Mouse (Mus musculus) midbrain, postnatal 0 days (tissue): ENCODE measurements at regions not wholly inside any gene's neighbourhood (a gene's known extent, or its start where the extent isn't known, plus 50 kb on each side); places are given as distances from the start of the nearest gene placed in this dataset.

Experiments
- ATAC-seq: fragments of 200-750 bp; cut with Nextera tagmentation; 2 replicates; pipeline ENCODE4 v1.8.0; 2017; ENCODE audit warnings: moderate number of reproducible peaks, mild to moderate bottlenecking, moderate TSS enrichment, moderate library complexity; ENCODE audit not compliant: low FRiP score
- DNase-seq: peaks from one replicate; pipeline ENCODE4 v3.0.0-alpha.2; 2015; ENCODE audit warnings: low spot score
- H3K27ac ChIP-seq: fragments of 300-500 bp; sonication (generic); 2 replicates; pipeline ENCODE4 v1.5.1; 2014; ENCODE audit warnings: low read depth, mild to moderate bottlenecking, low read length, mixed read lengths
- H3K27me3 ChIP-seq: fragments of 300-500 bp; sonication (generic); 2 replicates; pipeline ENCODE4 v1.6.1; 2014; ENCODE audit warnings: low read length, control low read depth, mixed read lengths; ENCODE audit not compliant: insufficient read depth
- H3K36me3 ChIP-seq: fragments of 300-500 bp; sonication (generic); 2 replicates; pipeline ENCODE4 v1.6.1; 2014; ENCODE audit warnings: low read length, control low read depth, mixed read lengths; ENCODE audit not compliant: insufficient read depth
- H3K4me1 ChIP-seq: fragments of 300-500 bp; sonication (generic); 2 replicates; pipeline ENCODE4 v1.6.1; 2014; ENCODE audit warnings: mild to moderate bottlenecking, control low read depth, antibody characterized with exemption, low read length, mixed read lengths; ENCODE audit not compliant: insufficient read depth
- H3K4me2 ChIP-seq: fragments of 300-500 bp; sonication (generic); 2 replicates; pipeline ENCODE4 v1.6.1; 2014; ENCODE audit warnings: low read depth, mild to moderate bottlenecking, low read length, mixed read lengths; ENCODE audit not compliant: poor library complexity, severe bottlenecking
- H3K4me3 ChIP-seq: fragments of 300-500 bp; sonication (generic); 2 replicates; pipeline ENCODE4 v1.5.1; 2014; ENCODE audit warnings: low read depth, mild to moderate bottlenecking, low read length, moderate library complexity
- H3K9ac ChIP-seq: fragments of 300-500 bp; sonication (generic); replicated peaks from 2 replicates; pipeline ENCODE4 v1.6.1; 2014; ENCODE audit warnings: mild to moderate bottlenecking, low read length, moderate library complexity, mixed read lengths; ENCODE audit not compliant: poor library complexity, severe bottlenecking
- H3K9me3 ChIP-seq: fragments of 300-500 bp; sonication (generic); 2 replicates; pipeline ENCODE4 v1.6.1; 2016; ENCODE audit warnings: low read length, control low read depth
- CTCF ChIP-seq: IDR thresholded peaks from 2 replicates; pipeline ENCODE4 v1.5.1; 2016; ENCODE audit warnings: antibody characterized with exemption, mild to moderate bottlenecking
- whole genome bisulfite sequencing: fragments of 180-500 bp; shearing (Covaris S2); extraction: QIAGEN DNeasy Blood & Tissue Kit; methylation state at CpG from one replicate; pipeline ENCODE4 v1.1.7; 2014; 5-methylcytosine and 5-hydroxymethylcytosine counted together

GRCm38 (mm10) chr12:69495776-69496175, 87.1 kb downstream of the Vcpkmt start:
- Histone ChIP-seq H3K9me3 (no peaks in the 10 kb centered on the region), H3K4me2 (no peak overlapping the region), H3K9ac (no peak overlapping the region), H3K4me3 (no peak overlapping the region), H3K36me3 (no peaks in the 10 kb centered on the region), H3K4me1 (no peaks in the 10 kb centered on the region), H3K27me3 (no peaks in the 10 kb centered on the region), H3K27ac (no peak overlapping the region)
- DNase-seq (no peak), ATAC-seq (no peak)
- no peak for TF ChIP-seq CTCF
- WGBS, result 87% methylated on average over 5 of the region's 5 CpGs

- no peak for TF ChIP-seq CTCF
- 72% methylated on average over 8 of the region's 8 CpGs for WGBS
- Histone ChIP-seq H3K4me3 (no peak overlapping the region), H3K4me1 (no peaks in the 10 kb centered on the region), H3K9me3 (no peaks in the 10 kb centered on the region), H3K9ac (no peak overlapping the region), H3K27me3 (no peaks in the 10 kb centered on the region), H3K4me2 (no peak overlapping the region), H3K36me3 (no peaks in the 10 kb centered on the region), H3K27ac (no peak overlapping the region)
- DNase-seq (peak; percentile 25), ATAC-seq (no peak)
These were observed 88.2 kb downstream of the Vcpkmt start for GRCm38 (mm10) chr12:69494648-69495047.

DNA sequence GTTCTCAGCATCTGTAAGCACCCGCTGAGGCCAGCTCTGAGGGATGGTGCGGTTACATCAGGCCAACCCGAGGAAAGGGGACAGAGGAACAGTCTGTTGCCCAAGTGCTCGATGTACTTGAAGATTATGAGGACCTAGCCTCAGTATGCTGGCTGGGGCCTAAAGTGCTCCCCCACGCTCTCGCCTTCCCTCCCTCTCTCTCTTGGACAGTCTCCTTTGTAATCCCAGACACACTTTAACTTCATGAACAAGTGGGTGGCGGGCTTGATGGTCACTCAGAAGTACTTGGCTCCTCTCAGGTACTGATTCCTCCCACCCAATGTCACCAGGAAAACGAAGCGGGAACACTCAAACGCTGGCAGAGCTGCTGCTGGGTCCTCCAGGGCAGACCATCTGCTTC, 93.1 kb downstream of the Vcpkmt start:
- DNase-seq (no peak), ATAC-seq (no peak)
- no peak overlapping the region for H3K9ac ChIP-seq
- H3K27ac ChIP-seq, result no peak overlapping the region
- no peak overlapping the region for H3K4me2 ChIP-seq
- H3K36me3 ChIP-seq, result no peaks in the 10 kb centered on the region
- H3K4me1 ChIP-seq, result no peaks in the 10 kb centered on the region
- no peaks in the 10 kb centered on the region for H3K27me3 ChIP-seq
- no peak for TF ChIP-seq CTCF
- 89% methylated on average over 10 of the region's 10 CpGs for WGBS
- H3K4me3 ChIP-seq, result no peak overlapping the region
- no peaks in the 10 kb centered on the region for H3K9me3 ChIP-seq

DNA sequence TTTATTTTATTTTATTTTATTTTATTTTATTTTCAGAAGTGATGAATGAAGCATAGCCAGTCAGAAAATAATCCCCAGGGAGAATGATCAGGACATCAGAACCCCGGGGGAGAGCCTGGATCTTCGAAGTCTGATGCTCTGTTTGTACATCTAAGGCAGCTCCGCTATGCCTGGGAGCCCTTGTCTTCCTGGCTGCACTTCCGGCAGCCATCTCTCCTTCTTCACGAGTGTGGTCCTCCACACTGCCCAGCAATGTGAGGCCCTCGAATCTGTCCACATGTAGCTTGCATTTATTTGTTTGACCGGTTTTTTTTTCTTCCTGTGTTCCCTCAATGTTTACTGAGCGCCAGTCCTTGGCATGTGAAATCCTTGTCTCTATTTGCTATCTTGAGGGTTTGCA, 95.9 kb downstream of the Vcpkmt start:
- Histone ChIP-seq H3K36me3 (no peaks in the 10 kb centered on the region), H3K4me1 (no peaks in the 10 kb centered on the region), H3K4me3 (no peak overlapping the region), H3K27ac (no peak overlapping the region), H3K9me3 (no peaks in the 10 kb centered on the region), H3K9ac (no peak overlapping the region), H3K27me3 (no peaks in the 10 kb centered on the region), H3K4me2 (no peak overlapping the region)
- 78% methylated on average over 8 of the region's 8 CpGs for WGBS
- ATAC-seq (no peak), DNase-seq (no peak)
- TF ChIP-seq CTCF, result no peak

DNA sequence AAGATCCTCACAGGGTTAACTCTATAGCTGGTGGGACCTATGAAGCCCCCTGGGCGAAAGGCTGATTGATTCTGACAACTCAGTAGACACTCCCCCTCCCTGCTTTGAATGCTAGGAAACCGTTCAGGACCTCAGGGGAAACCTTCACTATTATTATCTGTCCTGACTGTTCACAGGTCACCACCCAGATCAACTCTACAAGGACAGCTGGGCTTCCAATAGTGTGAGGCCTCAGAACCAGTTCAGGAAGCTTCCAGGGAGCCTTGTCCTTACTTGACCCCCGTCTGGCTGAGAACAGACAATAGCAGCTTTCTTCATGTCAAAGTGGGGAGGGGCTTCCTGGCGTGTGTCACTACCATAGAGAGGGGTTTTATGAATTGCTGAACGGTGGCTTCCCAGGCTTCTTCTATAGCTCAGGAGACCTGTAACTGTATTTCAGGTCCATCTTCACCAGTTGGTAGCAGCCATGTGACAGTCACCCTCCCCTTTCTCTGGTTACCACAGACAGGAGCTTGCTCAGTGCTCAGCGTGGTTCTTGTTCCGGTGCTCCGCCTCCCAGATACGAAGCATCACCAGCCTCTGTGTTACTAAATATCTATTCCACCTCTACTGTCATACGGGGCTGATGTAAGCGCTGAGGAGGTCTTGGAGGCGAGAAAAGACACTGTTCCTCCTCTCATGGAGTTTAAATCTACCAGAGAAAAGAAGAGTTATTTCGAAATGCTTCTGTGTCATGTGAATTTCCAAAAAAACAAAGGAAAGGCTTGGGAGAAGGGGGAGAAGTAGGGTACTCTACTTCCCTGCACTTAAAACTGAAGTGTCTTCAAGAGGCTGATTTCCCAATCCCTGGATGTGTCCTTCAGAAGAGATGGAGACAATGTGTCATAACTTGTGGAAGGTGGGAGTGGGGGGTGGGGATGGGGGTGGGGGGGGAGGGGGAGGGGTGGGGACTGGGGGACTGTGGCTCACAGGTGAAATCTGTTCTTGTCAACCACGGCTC, 96.9 kb downstream of the Vcpkmt start:
- H3K36me3 ChIP-seq, result no peaks in the 10 kb centered on the region
- TF ChIP-seq CTCF, result no peak
- H3K9me3 ChIP-seq, result no peaks in the 10 kb centered on the region
- peak; percentile 49 for DNase-seq
- H3K27me3 ChIP-seq, result no peaks in the 10 kb centered on the region
- ATAC-seq, result peak; percentile 62
- H3K9ac ChIP-seq, result no peak overlapping the region
- H3K4me3 ChIP-seq, result no peak overlapping the region
- H3K4me2 ChIP-seq, result peak overlapping the region; percentile 12; the same call in 1 of the 2 replicates
- no peak overlapping the region for H3K27ac ChIP-seq
- 28% methylated on average over 14 of the region's 14 CpGs for WGBS
- H3K4me1 ChIP-seq, result no peaks in the 10 kb centered on the region

DNA sequence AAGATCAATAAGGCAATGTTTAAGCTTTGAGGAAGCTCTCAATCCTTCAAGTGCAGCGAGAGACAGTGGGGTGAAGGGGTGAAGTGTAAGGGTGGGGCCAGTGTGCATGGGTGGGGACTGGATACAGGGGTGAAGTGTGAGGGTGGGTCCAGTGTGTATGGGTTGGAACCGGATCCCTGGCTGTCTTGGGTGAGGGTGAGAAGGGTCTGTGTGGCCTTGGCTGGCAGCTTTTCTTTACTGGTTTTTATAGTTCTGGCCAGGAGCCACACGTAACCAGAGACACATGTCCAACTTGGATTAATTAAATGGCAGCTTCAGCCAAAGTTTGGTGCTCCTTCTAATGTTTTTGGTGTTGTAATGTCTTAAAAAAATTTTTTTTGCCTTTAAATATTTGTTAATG, 101.4 kb downstream of the Vcpkmt start:
- TF ChIP-seq CTCF, result no peak
- no peaks in the 10 kb centered on the region for H3K36me3 ChIP-seq
- H3K27me3 ChIP-seq, result no peaks in the 10 kb centered on the region
- H3K27ac ChIP-seq, result no peak overlapping the region
- DNase-seq (no peak), ATAC-seq (no peak)
- H3K4me3 ChIP-seq, result no peak overlapping the region
- 84% methylated on average over 3 of the region's 3 CpGs for WGBS
- no peak overlapping the region for H3K4me2 ChIP-seq
- no peaks in the 10 kb centered on the region for H3K9me3 ChIP-seq
- H3K4me1 ChIP-seq, result peaks cover 5% of the 10 kb centered on the region; the same call in 1 of the 2 replicates
- H3K9ac ChIP-seq, result no peak overlapping the region
